Mouse (Mus musculus): ENCODE results near the gene Rilp. TPM values are rescaled to one million over a fixed set of nuclear protein-coding genes. Genes with fewer than 3 reads are reported as not detected.

Rilp gene
- total and polyA plus RNA-seq, 3 experiments, result 0.19 to 0.65 TPM; not detected in 1

DNA sequence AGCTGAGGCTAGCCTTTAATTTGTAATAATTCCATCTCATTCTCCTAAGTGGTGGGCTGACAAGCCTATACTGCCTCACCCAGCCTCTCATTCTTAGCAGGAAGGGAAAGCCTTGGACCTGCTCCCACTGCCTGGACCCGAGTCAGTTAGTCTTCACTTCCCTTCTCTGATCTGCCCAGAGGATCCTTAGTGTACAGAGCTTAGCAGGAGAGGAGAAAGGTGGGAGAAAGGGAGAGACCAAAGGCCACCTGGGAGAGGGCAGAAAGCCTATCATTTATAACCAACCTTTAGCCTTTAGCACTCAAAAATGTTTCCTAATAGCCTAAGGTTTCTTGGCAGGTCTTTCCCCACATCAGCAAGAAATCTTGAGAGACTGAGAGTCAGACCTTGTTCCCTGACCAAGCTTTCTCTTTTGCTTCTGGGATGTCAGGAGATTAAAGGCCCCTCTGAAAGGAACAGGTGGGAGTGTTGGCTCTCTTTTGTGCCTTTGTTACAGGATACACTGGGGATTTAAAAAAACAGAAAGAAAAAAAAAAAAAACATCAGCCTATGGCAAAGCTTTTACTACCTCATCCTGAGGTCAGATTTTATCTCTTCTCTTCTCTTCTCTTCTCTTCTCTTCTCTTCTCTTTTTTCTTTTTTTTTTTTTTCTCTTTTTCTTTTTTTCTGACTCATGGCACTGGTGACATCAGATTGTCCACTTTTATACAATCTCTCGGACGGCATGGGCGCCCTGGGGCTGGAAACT is 24.6 kb downstream of the Rilp start:
- peak overlapping the region; percentile 13; the same call in 1 of the 2 replicates for H3K27ac ChIP-seq (ENCODE audit: control insufficient read depth, low read depth, low read length)
- peak in 1 of 2 experiments; percentile 47; a peak in 1 of 4 replicates for TF ChIP-seq EP300 (IDR thresholded peaks at IDR 0.05; ENCODE audit: low read depth in 1 of 2, low read length in 2 of 2)
- peak; percentile 94 for TF ChIP-seq ZNF384 (IDR thresholded peaks at IDR 0.05; ENCODE audit: low read depth, low read length)
- no peak for TF ChIP-seq USF2 (IDR thresholded peaks at IDR 0.05; ENCODE audit: borderline replicate concordance in 1 of 2, insufficient read depth in 1 of 2, low read depth in 1 of 2, low read length in 2 of 2)
- 0 out of 2 replicates have a peak, but pooled peaks have one; percentile 17 for TF ChIP-seq SIN3A (IDR thresholded peaks at IDR 0.05; ENCODE audit: low read length)
- no peak for TF ChIP-seq POLR2A (IDR thresholded peaks at IDR 0.05; ENCODE audit: control insufficient read depth in 1 of 2, insufficient read depth in 1 of 2, low read depth in 1 of 2, low read length in 2 of 2, poor library complexity in 1 of 2)
- TF ChIP-seq JUND (IDR thresholded peaks at IDR 0.05; ENCODE audit: low read depth, low read length), result no peak
- 0 out of 2 replicates have a peak, but pooled peaks have one; percentile 2 for TF ChIP-seq BHLHE40 (IDR thresholded peaks at IDR 0.05; ENCODE audit: borderline replicate concordance, low read depth, low read length)
- no peak for TF ChIP-seq UBTF (IDR thresholded peaks at IDR 0.05; ENCODE audit: borderline replicate concordance, insufficient read depth, low read depth, low read length)
- no peak for TF ChIP-seq RAD21 (IDR thresholded peaks at IDR 0.05; ENCODE audit: low read depth, low read length)
- 0 out of 2 replicates have a peak, but pooled peaks have one; percentile 19 for TF ChIP-seq GATA1 (IDR thresholded peaks at IDR 0.05; ENCODE audit: low read depth, low read length)
- TF ChIP-seq GABPA (IDR thresholded peaks at IDR 0.05; ENCODE audit: low read depth, low read length), result no peak
- no peak for TF ChIP-seq MYC (IDR thresholded peaks at IDR 0.05; ENCODE audit: low read depth, low read length)
- TF ChIP-seq CHD1 (IDR thresholded peaks at IDR 0.05; ENCODE audit: low read depth, low read length), result no peak
- TF ChIP-seq TCF12 (IDR thresholded peaks at IDR 0.05; ENCODE audit: low read depth, low read length), result no peak
- no peak overlapping the region for H3K4me3 ChIP-seq (ENCODE audit: control insufficient read depth in 1 of 2, insufficient read depth in 1 of 2, low read depth in 2 of 2, low read length in 2 of 2)
- H3K9me3 ChIP-seq (replicated peaks; ENCODE audit: insufficient read depth, low read length), result no peaks in the 10 kb centered on the region
- no peaks in the 10 kb centered on the region for H3K27me3 ChIP-seq (ENCODE audit: control insufficient read depth in 1 of 2, insufficient read depth in 2 of 2, low read length in 2 of 2)
- peaks cover 0 to 39% of the 10 kb centered on the region in 2 experiments; a peak in 2 of 4 replicates for H3K36me3 ChIP-seq (ENCODE audit: control insufficient read depth in 1 of 2, insufficient read depth in 2 of 2, low read length in 2 of 2)
- 0 out of 2 replicates have a peak overlapping the region, but pooled peaks have one; percentile 6 for H3K9ac ChIP-seq (ENCODE audit: control insufficient read depth, low read depth, low read length, poor library complexity, severe bottlenecking)
- H3K4me1 ChIP-seq (ENCODE audit: control insufficient read depth in 1 of 2, insufficient read depth in 2 of 2, low read length in 2 of 2), result peaks cover 9 to 52% of the 10 kb centered on the region in 2 experiments
- DNase-seq (ENCODE audit: low read depth, low spot score), result peak; percentile 41
- H3K79me2 ChIP-seq (ENCODE audit: control insufficient read depth, insufficient read depth, low read length, poor library complexity), result peaks cover 10% of the 10 kb centered on the region

GRCm38 (mm10) chr11:75535106-75535795 is 25.4 kb downstream of the Rilp start:
- Histone ChIP-seq H3K9ac (ENCODE audit: control insufficient read depth, low read depth, low read length, poor library complexity, severe bottlenecking) (no peak overlapping the region), H3K79me2 (ENCODE audit: control insufficient read depth, insufficient read depth, low read length, poor library complexity) (peaks cover 10% of the 10 kb centered on the region), H3K4me1 (ENCODE audit: control insufficient read depth in 1 of 2, insufficient read depth in 2 of 2, low read length in 2 of 2) (peaks cover 9 to 51% of the 10 kb centered on the region in 2 experiments), H3K27me3 (ENCODE audit: control insufficient read depth in 1 of 2, insufficient read depth in 2 of 2, low read length in 2 of 2) (no peaks in the 10 kb centered on the region), H3K4me3 (ENCODE audit: control insufficient read depth in 1 of 2, insufficient read depth in 1 of 2, low read depth in 2 of 2, low read length in 2 of 2) (no peak overlapping the region), H3K27ac (ENCODE audit: control insufficient read depth, low read depth, low read length) (no peak overlapping the region), H3K9me3 (replicated peaks; ENCODE audit: insufficient read depth, low read length) (no peaks in the 10 kb centered on the region), H3K36me3 (ENCODE audit: control insufficient read depth in 1 of 2, insufficient read depth in 2 of 2, low read length in 2 of 2) (peaks cover 0 to 36% of the 10 kb centered on the region in 2 experiments; a peak in 2 of 4 replicates)
- peak; percentile 72 for DNase-seq (ENCODE audit: low read depth, low spot score)
- no peak for TF ChIP-seq CTCF (IDR thresholded peaks at IDR 0.05 in 2 of 3, conservative IDR thresholded peaks at IDR 0.05 in 1 of 3; ENCODE audit: control insufficient read depth in 1 of 3, insufficient read depth in 1 of 3, low read depth in 2 of 3, low read length in 3 of 3, poor library complexity in 1 of 3, severe bottlenecking in 1 of 3)
- no peak for TF ChIP-seq MAX (IDR thresholded peaks at IDR 0.05; ENCODE audit: low read length)
- no peak; the same call in 1 of the 2 replicates for TF ChIP-seq CHD2 (IDR thresholded peaks at IDR 0.05; ENCODE audit: low read length)
- TF ChIP-seq GABPA (IDR thresholded peaks at IDR 0.05; ENCODE audit: low read depth, low read length), result no peak
- TF ChIP-seq BHLHE40 (IDR thresholded peaks at IDR 0.05; ENCODE audit: borderline replicate concordance, low read depth, low read length), result no peak
- TF ChIP-seq ZKSCAN1 (IDR thresholded peaks at IDR 0.05; ENCODE audit: low read depth, low read length), result no peak
- no peak for TF ChIP-seq USF1 (IDR thresholded peaks at IDR 0.05; ENCODE audit: low read depth, low read length)
- no peak for TF ChIP-seq USF2 (IDR thresholded peaks at IDR 0.05; ENCODE audit: borderline replicate concordance in 1 of 2, insufficient read depth in 1 of 2, low read depth in 1 of 2, low read length in 2 of 2)
- TF ChIP-seq EP300 (IDR thresholded peaks at IDR 0.05; ENCODE audit: low read depth in 1 of 2, low read length in 2 of 2), result peak in 1 of 2 experiments; percentile 56; a peak in 2 of 4 replicates
- peak; percentile 71 for TF ChIP-seq TAL1 (IDR thresholded peaks at IDR 0.05; ENCODE audit: low read length)
- no peak for TF ChIP-seq SMC3 (IDR thresholded peaks at IDR 0.05; ENCODE audit: low read depth, low read length)
- TF ChIP-seq ZNF384 (IDR thresholded peaks at IDR 0.05; ENCODE audit: low read depth, low read length), result no peak
- peak; percentile 65 for TF ChIP-seq RCOR1 (IDR thresholded peaks at IDR 0.05; ENCODE audit: low read depth, low read length)
- TF ChIP-seq POLR2AphosphoS5 (IDR thresholded peaks at IDR 0.05; ENCODE audit: borderline replicate concordance, low read depth, low read length), result no peak
- TF ChIP-seq ZMIZ1 (IDR thresholded peaks at IDR 0.05; ENCODE audit: low read depth, low read length), result no peak
- no peak for TF ChIP-seq MEF2A (IDR thresholded peaks at IDR 0.05; ENCODE audit: extremely low read depth, insufficient replicate concordance, low read depth, low read length, poor library complexity, severe bottlenecking)
- 0 out of 2 replicates have a peak, but pooled peaks have one; percentile 51 for TF ChIP-seq CHD1 (IDR thresholded peaks at IDR 0.05; ENCODE audit: low read depth, low read length)
- TF ChIP-seq POLR2AphosphoS2 (IDR thresholded peaks at IDR 0.05; ENCODE audit: low read length), result no peak

Data from MEL (cell line).